Mouse (Mus musculus): ENCODE data around the gene Zfp653. TPM values are rescaled to one million over a fixed set of nuclear protein-coding genes. Genes with fewer than 3 reads are reported as not detected.

Gene Zfp653
- polyA plus RNA-seq (2015; fragmentation: Nextera tagmentation; extraction: Ambion mirVana) = 3.8 and 4.5 TPM in 2 replicates

GRCm38 (mm10) chr9:22070791-22071573, at the start of gene Zfp653, which contains the start of gene Gm49318:
Gene Zfp653, minus strand, starts transcription at chr9:22071376.
Gene Gm49318, minus strand, starts transcription at chr9:22071259.

DNA sequence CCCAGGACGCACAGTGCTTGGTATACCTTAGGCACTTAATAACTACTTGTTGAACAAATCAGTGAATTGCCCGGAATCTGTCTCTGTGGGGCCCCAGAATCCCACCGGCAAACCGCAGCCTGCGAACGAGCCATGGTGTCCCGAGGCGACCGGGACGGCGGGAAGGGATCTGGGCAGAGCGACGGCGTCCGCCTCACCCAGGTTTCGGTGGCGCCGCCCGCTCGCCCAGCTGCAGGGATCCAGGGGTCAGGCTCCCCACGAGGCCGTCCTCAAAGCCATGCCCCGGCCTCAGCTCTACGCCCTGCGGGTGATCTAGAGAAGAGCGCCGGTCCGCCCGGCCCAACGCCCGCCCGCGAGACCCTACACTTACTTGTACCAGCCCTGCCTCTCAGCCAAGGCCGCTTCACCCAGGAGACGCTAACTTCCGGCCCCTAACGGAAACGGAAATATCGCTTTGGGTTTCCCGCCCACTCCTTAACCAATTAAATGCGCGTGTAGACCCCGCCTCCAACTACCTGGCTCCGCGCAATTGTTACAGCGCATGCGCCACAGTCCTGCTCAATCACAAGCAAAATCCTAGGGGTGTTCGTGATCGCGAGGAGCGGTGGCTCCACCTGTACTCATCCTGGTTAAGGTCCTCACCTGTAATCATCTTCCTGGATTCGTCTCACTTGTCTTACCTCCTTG, 45.7 kb upstream of the Zfp653 start, which contains the start of gene Elof1:
Elof1 (minus strand) TSS at position 433 of the 687 bp plus-strand sequence.

GRCm38 (mm10) chr9:22098993-22099696, 28.0 kb upstream of the Zfp653 start, which contains the start of gene Cnn1:
Gene Cnn1, plus strand, starts transcription at chr9:22099216.

GRCm38 (mm10) chr9:22085022-22085834, 14.1 kb upstream of the Zfp653 start, which contains the start of gene Ecsit:
Gene Ecsit, minus strand, starts transcription at chr9:22085438.

GRCm38 (mm10) chr9:22051958-22052254, 19.3 kb downstream of the Zfp653 start, which contains the start of gene Elavl3:
Gene Elavl3, minus strand, starts transcription at chr9:22052023.

Small RNA genes lying within 50 kb of the gene (microRNA-seq; reads per million reads assigned to microRNA genes)
- 0 to 0.21 reads per million in 2 experiments for gene Mir7084

Other genes with a start within 250 kb of the Zfp653 start
- gene Angptl8, start 235.9 kb downstream of the Zfp653 start, polyA plus RNA-seq (2015; fragmentation: Nextera tagmentation; extraction: Ambion mirVana) = 1.1 and 6.7 TPM in 2 replicates
- gene Dock6, start 218.7 kb downstream of the Zfp653 start, polyA plus RNA-seq (2015; fragmentation: Nextera tagmentation; extraction: Ambion mirVana) = 13.3 and 14.2 TPM in 2 replicates
- gene Rab3d, start 153.2 kb downstream of the Zfp653 start, polyA plus RNA-seq (2015; fragmentation: Nextera tagmentation; extraction: Ambion mirVana) = 6.7 and 17.4 TPM in 2 replicates
- 1.1 and 1.3 TPM in 2 replicates for gene Ccdc159, start 143.9 kb downstream of the Zfp653 start, polyA plus RNA-seq (2015; fragmentation: Nextera tagmentation; extraction: Ambion mirVana)
- 33.4 and 53.5 TPM in 2 replicates for gene Tmem205, start 143.8 kb downstream of the Zfp653 start, polyA plus RNA-seq (2015; fragmentation: Nextera tagmentation; extraction: Ambion mirVana)
- 1.4 and 2.0 TPM in 2 replicates for gene Plppr2, start 134.3 kb downstream of the Zfp653 start, polyA plus RNA-seq (2015; fragmentation: Nextera tagmentation; extraction: Ambion mirVana)
- gene Swsap1, start 115.6 kb downstream of the Zfp653 start, polyA plus RNA-seq (2015; fragmentation: Nextera tagmentation; extraction: Ambion mirVana) = 2.1 and 2.6 TPM in 2 replicates
- 8.0 and 9.8 TPM in 2 replicates for gene Epor, start 107.9 kb downstream of the Zfp653 start, polyA plus RNA-seq (2015; fragmentation: Nextera tagmentation; extraction: Ambion mirVana)
- gene Rgl3, start 81.9 kb downstream of the Zfp653 start, polyA plus RNA-seq (2015; fragmentation: Nextera tagmentation; extraction: Ambion mirVana) = 0.27 TPM in 2 replicates
- gene Ccdc151, start 68.7 kb downstream of the Zfp653 start, polyA plus RNA-seq (2015; fragmentation: Nextera tagmentation; extraction: Ambion mirVana) = 0.09 and 0.12 TPM in 2 replicates
- 28.7 and 37.6 TPM in 2 replicates for gene Prkcsh, start 68.6 kb downstream of the Zfp653 start, polyA plus RNA-seq (2015; fragmentation: Nextera tagmentation; extraction: Ambion mirVana)
- gene Elavl3, start 19.4 kb downstream of the Zfp653 start, polyA plus RNA-seq (2015; fragmentation: Nextera tagmentation; extraction: Ambion mirVana) = not detected in 2 replicates
- not detected in 2 replicates for gene Gm49318, start 117 bp downstream of the Zfp653 start, polyA plus RNA-seq (2015; fragmentation: Nextera tagmentation; extraction: Ambion mirVana)
- 40.4 and 43.4 TPM in 2 replicates for gene Ecsit, start 14.1 kb upstream of the Zfp653 start, polyA plus RNA-seq (2015; fragmentation: Nextera tagmentation; extraction: Ambion mirVana)
- gene Cnn1, start 27.8 kb upstream of the Zfp653 start, polyA plus RNA-seq (2015; fragmentation: Nextera tagmentation; extraction: Ambion mirVana) = 8.7 and 11.2 TPM in 2 replicates
- 69.6 and 81.4 TPM in 2 replicates for gene Elof1, start 45.8 kb upstream of the Zfp653 start, polyA plus RNA-seq (2015; fragmentation: Nextera tagmentation; extraction: Ambion mirVana)
- gene Acp5, start 64.3 kb upstream of the Zfp653 start, polyA plus RNA-seq (2015; fragmentation: Nextera tagmentation; extraction: Ambion mirVana) = 1.6 and 22.5 TPM in 2 replicates
- gene Pigyl, start 85.5 kb upstream of the Zfp653 start, polyA plus RNA-seq (2015; fragmentation: Nextera tagmentation; extraction: Ambion mirVana) = 65.1 and 66.3 TPM in 2 replicates
- gene Zfp872, start 116.7 kb upstream of the Zfp653 start, polyA plus RNA-seq (2015; fragmentation: Nextera tagmentation; extraction: Ambion mirVana) = 0.22 TPM in 1 of 2 replicates, not detected in the other
- gene Zfp809, start 154.3 kb upstream of the Zfp653 start, polyA plus RNA-seq (2015; fragmentation: Nextera tagmentation; extraction: Ambion mirVana) = 6.9 and 7.2 TPM in 2 replicates
- 0.19 and 0.24 TPM in 2 replicates for gene Zfp599, start 188.5 kb upstream of the Zfp653 start, polyA plus RNA-seq (2015; fragmentation: Nextera tagmentation; extraction: Ambion mirVana)
- gene Zfp810, start 236.3 kb upstream of the Zfp653 start, polyA plus RNA-seq (2015; fragmentation: Nextera tagmentation; extraction: Ambion mirVana) = 3.2 and 3.8 TPM in 2 replicates

Data from skeletal muscle tissue, postnatal 0 days (tissue).